Mouse (Mus musculus): ENCODE measurements at regions not wholly inside any gene's neighbourhood (a gene's known extent, or its start where the extent isn't known, plus 50 kb on each side); places are given as distances from the start of the nearest gene placed in this dataset.

DNA sequence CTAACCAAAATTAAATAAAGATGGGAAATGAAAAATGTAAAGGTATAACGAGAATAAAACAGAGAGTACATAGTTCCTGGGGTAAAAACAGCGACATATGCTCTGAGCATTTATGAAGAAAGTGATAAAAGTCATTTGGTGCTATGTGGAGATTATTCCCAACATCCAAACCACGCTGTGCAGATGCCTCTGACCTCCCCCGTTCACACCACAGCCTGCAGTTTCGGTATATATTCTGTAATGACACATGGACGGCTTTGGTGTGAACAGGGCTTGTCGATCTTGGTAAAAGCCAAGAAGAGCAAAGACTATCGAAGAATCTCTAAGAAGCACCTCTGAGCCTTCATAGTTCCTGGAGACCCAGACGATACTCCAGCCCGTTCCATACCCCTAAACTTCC is 95.2 kb upstream of the Ppp1r26 start:
- DNase-seq: no peak

GRCm38 (mm10) chr2:28352903-28353302 is 93.7 kb upstream of the Ppp1r26 start:
- DNase-seq: no peak

- DNase-seq: no peak
Measured at GRCm38 (mm10) chr2:28362199-28362598, 84.4 kb upstream of the Ppp1r26 start.

DNA sequence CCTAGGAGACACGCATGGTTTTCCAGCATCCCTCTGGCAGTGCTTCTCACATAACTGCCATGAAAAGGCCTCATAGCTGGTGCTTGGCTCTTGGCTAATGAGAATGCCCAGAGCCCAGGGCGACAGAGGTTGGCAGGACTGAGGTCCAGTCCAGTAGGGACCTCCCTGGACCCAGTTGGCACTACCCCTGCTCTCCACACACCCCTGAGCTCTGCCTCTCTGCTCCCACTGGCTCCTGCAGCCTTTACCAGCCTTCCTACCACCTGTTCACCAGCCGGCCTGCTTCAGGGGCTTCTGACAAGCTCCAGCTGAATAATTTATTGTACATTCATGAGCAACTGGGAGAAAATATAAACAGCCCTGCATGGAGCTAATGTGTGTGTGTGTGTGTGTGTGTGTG is 82.0 kb upstream of the Ppp1r26 start:
- no peak for DNase-seq

- no peak for DNase-seq
Measured at GRCm38 (mm10) chr2:28365756-28366155, 80.8 kb upstream of the Ppp1r26 start.

GRCm38 (mm10) chr2:28374838-28375237 is 71.8 kb upstream of the Ppp1r26 start:
- DNase-seq: peak; percentile 65 to 75

GRCm38 (mm10) chr2:28377948-28378822 is 68.4 kb upstream of the Ppp1r26 start:
- DNase-seq: no peak

GRCm38 (mm10) chr2:28382051-28382802 is 64.4 kb upstream of the Ppp1r26 start:
- DNase-seq: no peak

- no peak for DNase-seq
Measured at GRCm38 (mm10) chr2:28384875-28385274, 61.7 kb upstream of the Ppp1r26 start.

DNA sequence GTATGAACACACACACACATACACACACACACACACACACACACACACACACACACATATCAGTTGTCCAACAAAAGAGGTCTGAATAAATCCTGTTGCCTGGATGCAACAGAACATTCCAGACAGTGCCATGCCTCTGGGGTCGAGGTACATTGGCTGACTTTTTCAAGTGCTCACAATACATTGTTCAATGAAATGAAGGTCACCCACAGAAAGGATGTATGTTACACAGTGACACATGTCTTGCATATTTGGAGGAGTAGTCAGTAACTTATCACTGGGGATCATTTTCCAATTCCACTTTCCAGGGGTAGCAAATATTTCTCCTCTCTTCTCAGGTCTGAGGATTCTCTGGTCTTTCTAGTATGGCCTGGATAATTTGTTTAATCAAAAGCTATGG is 59.8 kb upstream of the Ppp1r26 start:
- no peak for DNase-seq

- peak; percentile 20 to 48 for DNase-seq
Measured at GRCm38 (mm10) chr2:28387422-28387836, 59.2 kb upstream of the Ppp1r26 start.

GRCm38 (mm10) chr2:28387926-28388325 is 58.7 kb upstream of the Ppp1r26 start:
- no peak for DNase-seq

GRCm38 (mm10) chr2:28389703-28390102 is 56.9 kb upstream of the Ppp1r26 start:
- DNase-seq: no peak

DNA sequence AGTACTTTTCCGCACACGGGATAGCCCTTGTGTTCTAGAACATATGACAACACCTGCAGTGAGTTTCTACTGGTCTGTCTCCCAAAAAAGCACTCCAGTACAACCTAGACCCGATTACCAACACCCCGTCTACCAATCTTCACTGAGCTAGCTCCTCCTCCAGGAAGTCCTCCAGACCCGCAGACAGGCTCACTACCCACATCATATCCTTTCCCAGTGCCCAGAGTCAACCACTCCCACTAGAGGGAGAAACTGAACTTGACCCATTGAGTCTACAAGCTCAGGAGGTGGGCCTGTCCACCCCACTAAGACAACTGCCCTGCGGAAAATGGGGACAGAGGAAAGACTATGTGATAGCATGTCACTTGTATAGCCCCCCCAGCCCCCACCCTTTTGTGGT is 51.2 kb upstream of the Ppp1r26 start:
- no peak for DNase-seq

All from kidney, postnatal 25 days (tissue).